Mouse (Mus musculus) heart, embryonic 12.5 days (tissue): Measurements from ENCODE around the gene Slc25a22. TPM values are rescaled to one million over a fixed set of nuclear protein-coding genes. Genes with fewer than 3 reads are reported as not detected.

Experiments used
- ATAC-seq: fragments of 200-750 bp; cut with Nextera tagmentation; 2 replicates; pipeline ENCODE4 v1.8.0; 2017; ENCODE audit warnings: moderate TSS enrichment, moderate library complexity; ENCODE audit not compliant: insufficient number of reproducible peaks, low FRiP score
- H3K27ac ChIP-seq: fragments of 300-500 bp; sonication (generic); 2 replicates; pipeline ENCODE4 v1.5.1; 2016; ENCODE audit warnings: mild to moderate bottlenecking, moderate library complexity; ENCODE audit not compliant: poor library complexity, severe bottlenecking
- H3K27me3 ChIP-seq: fragments of 300-500 bp; sonication (generic); replicated peaks from 2 replicates; pipeline ENCODE4 v1.6.1; 2016; ENCODE audit warnings: mild to moderate bottlenecking, moderate library complexity
- H3K36me3 ChIP-seq: fragments of 300-500 bp; sonication (generic); 2 replicates; pipeline ENCODE4 v1.6.1; 2016; ENCODE audit warnings: mild to moderate bottlenecking, moderate library complexity
- H3K4me1 ChIP-seq: fragments of 300-500 bp; sonication (generic); replicated peaks from 2 replicates; pipeline ENCODE4 v1.6.1; 2016; ENCODE audit warnings: mild to moderate bottlenecking
- H3K4me2 ChIP-seq: fragments of 300-500 bp; sonication (generic); 2 replicates; pipeline ENCODE4 v1.6.1; 2016; ENCODE audit warnings: mild to moderate bottlenecking, moderate library complexity
- H3K4me3 ChIP-seq: fragments of 300-500 bp; sonication (generic); 2 replicates; pipeline ENCODE4 v1.5.1; 2016; ENCODE audit warnings: mild to moderate bottlenecking
- H3K9ac ChIP-seq: fragments of 300-500 bp; sonication (generic); 2 replicates; pipeline ENCODE4 v1.6.1; 2016; ENCODE audit warnings: mild to moderate bottlenecking, moderate library complexity
- H3K9me3 ChIP-seq: fragments of 300-500 bp; sonication (generic); replicated peaks from 2 replicates; pipeline ENCODE4 v1.6.1; 2016; ENCODE audit warnings: mild to moderate bottlenecking, moderate library complexity
- WGBS: fragments of 180-500 bp; shearing (Covaris S2); methylation state at CpG from one replicate; pipeline ENCODE4 v1.1.7; 2016; 5-methylcytosine and 5-hydroxymethylcytosine counted together
- polyA plus RNA-seq: library from polyadenylated mRNA; unstranded; fragments of >200 nt; fragmentation: Nextera tagmentation; extraction: Ambion mirVana; gene quantifications from 2 replicates; pipeline ENCODE4 v1.2.1, GENCODE M21; 2016

Slc25a22 gene
- polyA plus RNA-seq, 1 experiment from 2014 or later: 20.7 TPM

DNA sequence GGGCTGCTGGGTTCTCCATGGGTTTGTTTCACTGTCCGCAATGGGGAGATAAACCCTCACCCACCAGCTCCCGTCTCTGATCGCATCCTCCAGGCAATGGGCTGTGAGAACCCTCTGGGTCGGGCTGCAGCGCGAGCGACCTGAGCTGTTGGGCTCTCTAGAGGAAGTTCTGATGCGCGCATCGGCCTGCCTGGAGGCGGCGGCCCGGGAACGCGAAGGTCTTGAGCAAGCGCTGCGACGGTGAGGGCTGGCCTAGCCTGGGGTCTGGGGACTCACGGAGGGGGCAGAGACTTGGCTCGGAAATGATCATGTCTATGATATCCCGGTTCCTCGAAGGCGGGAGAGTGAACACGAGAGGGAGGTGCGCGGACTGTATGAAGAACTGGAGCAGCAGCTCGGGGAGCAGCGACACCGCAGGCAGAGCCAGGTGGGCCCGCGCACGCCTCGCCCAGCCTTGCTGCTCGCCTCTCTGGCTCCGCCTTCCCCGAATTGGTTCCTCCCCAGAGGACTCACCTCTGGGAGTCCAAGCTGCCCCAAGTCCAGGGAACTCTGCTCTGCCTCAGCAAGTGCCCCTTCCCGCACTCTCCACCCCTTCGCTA, 27.0 kb upstream of the Slc25a22 start:
- peak overlapping the region; percentile 36 for H3K4me3 ChIP-seq
- no peak for ATAC-seq
- H3K27ac ChIP-seq: no peak overlapping the region
- H3K4me2 ChIP-seq: peak overlapping the region; percentile 63
- H3K27me3 ChIP-seq: peaks cover 62% of the 10 kb centered on the region
- peaks cover 70% of the 10 kb centered on the region for H3K4me1 ChIP-seq
- H3K9me3 ChIP-seq: no peaks in the 10 kb centered on the region
- peak overlapping the region; percentile 53 for H3K9ac ChIP-seq
- peaks cover 10% of the 10 kb centered on the region for H3K36me3 ChIP-seq
- WGBS: 6% methylated on average over 33 of the region's 38 CpGs

GRCm38 (mm10) chr7:141463824-141464602, 26.3 kb upstream of the Slc25a22 start:
- H3K9me3 ChIP-seq: no peaks in the 10 kb centered on the region
- no peak for ATAC-seq
- peaks cover 67% of the 10 kb centered on the region for H3K27me3 ChIP-seq
- H3K4me1 ChIP-seq: peaks cover 63% of the 10 kb centered on the region
- H3K4me3 ChIP-seq: peak overlapping the region; percentile 36
- peak overlapping the region; percentile 53 for H3K9ac ChIP-seq
- WGBS: 26% methylated on average over 12 of the region's 12 CpGs
- peaks cover 11% of the 10 kb centered on the region for H3K36me3 ChIP-seq
- H3K27ac ChIP-seq: peak overlapping the region; percentile 61
- H3K4me2 ChIP-seq: peak overlapping the region; percentile 63

DNA sequence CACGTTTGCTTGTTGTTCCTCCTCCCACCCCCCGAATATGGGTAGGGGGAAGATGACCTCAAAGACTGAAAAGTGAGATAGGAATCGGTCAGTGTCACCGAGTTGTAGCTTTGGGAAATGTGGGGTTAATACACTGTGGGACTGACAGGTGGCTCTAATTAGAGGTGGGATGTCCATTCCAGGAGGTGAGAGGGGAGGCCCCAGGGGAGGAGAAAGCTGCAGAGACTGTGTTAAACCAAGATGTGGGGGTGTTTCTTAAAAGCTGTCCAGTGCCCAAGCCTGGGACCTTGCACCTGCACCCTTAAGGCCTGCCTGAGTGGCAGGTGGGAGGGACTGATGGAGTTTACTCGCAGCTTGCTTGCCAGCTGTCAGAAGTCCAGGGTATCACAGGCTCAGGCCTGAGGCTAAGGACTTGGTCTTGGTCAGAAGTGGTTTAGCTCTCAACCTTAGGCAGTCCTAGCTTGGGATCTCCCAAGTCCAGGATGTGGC, 24.7 kb upstream of the Slc25a22 start:
- Histone ChIP-seq H3K36me3 (peaks cover 20% of the 10 kb centered on the region), H3K9ac (peak overlapping the region; percentile 77), H3K27me3 (peaks cover 67% of the 10 kb centered on the region), H3K27ac (no peak overlapping the region), H3K9me3 (no peaks in the 10 kb centered on the region), H3K4me1 (peaks cover 52% of the 10 kb centered on the region), H3K4me2 (peak overlapping the region; percentile 96), H3K4me3 (peak overlapping the region; percentile 62)
- ATAC-seq: no peak
- 18% methylated on average over 5 of the region's 5 CpGs for WGBS

DNA sequence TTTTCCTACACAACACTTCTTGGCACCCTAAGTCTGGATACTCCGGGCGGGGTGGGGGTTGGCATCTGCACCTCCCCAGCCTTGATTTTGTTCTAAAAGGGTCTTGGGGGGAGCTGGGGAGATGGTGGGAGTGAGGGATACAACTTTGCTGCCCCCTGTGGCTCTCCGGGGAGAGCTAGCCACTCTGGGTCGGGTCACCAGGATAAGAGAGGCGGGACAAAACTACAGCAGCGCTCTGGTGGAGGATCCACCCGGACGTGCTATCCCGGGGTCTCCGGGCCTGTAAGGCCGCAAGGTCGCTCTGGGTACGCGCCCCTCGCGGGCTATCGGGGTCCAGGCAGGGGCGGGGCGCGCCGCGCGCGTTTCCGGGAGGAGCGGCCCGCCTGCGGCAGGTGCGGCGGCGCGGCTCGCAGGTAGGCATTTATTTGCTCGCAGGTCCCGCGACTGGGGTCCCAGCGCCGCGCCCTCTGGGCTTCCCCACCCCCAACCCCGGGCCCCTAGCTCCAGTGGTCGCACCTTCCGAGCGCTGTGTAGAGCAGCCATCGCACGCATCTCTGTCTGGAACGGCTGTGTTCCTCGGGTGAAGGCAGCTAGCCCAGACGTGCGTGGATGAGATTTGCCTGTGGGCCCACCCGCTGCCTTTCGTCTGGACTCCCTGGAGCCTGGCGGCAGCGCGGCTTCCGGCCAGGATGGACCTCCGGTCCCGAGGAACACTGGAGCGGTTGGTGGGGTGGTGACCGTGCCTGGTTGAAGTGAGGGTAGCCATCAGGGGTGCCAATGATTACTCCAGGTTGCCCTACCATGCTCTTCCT, 24.0 kb upstream of the Slc25a22 start:
- H3K4me2 ChIP-seq: peak overlapping the region; percentile 96
- H3K4me3 ChIP-seq: peak overlapping the region; percentile 62
- no peaks in the 10 kb centered on the region for H3K9me3 ChIP-seq
- no peak for ATAC-seq
- peaks cover 20% of the 10 kb centered on the region for H3K36me3 ChIP-seq
- 2% methylated on average over 56 of the region's 59 CpGs for WGBS
- peaks cover 67% of the 10 kb centered on the region for H3K27me3 ChIP-seq
- H3K4me1 ChIP-seq: peaks cover 49% of the 10 kb centered on the region
- H3K27ac ChIP-seq: no peak overlapping the region
- H3K9ac ChIP-seq: peak overlapping the region; percentile 77

- H3K4me3 ChIP-seq: peak within 1 kb of the TSS; percentile 62
- peak within 1 kb of the TSS; percentile 96 for H3K4me2 ChIP-seq
- ATAC-seq: no peak
- no peaks in the 10 kb centered on the region for H3K9me3 ChIP-seq
- peaks cover 49% of the 10 kb centered on the region for H3K4me1 ChIP-seq
- peak within 1 kb of the TSS; percentile 77 for H3K9ac ChIP-seq
- H3K27ac ChIP-seq: no peak within 1 kb of the TSS
- H3K36me3 ChIP-seq: peaks cover 20% of the 10 kb centered on the region
- WGBS: 69% methylated on average over 15 of the region's 15 CpGs
- H3K27me3 ChIP-seq: peaks cover 61% of the 10 kb centered on the region
Measured at GRCm38 (mm10) chr7:141460391-141461113, 22.9 kb upstream of the Slc25a22 start, which contains the start of gene Cracr2b. Cracr2b (plus strand) TSS chr7:141461094.

GRCm38 (mm10) chr7:141460001-141460390, 22.3 kb upstream of the Slc25a22 start:
- no peak overlapping the region for H3K9ac ChIP-seq
- 63% methylated on average over 5 of the region's 5 CpGs for WGBS
- peaks cover 55% of the 10 kb centered on the region for H3K27me3 ChIP-seq
- no peaks in the 10 kb centered on the region for H3K9me3 ChIP-seq
- no peak overlapping the region for H3K4me3 ChIP-seq
- no peak overlapping the region for H3K27ac ChIP-seq
- peaks cover 20% of the 10 kb centered on the region for H3K36me3 ChIP-seq
- no peak overlapping the region for H3K4me2 ChIP-seq
- H3K4me1 ChIP-seq: peaks cover 44% of the 10 kb centered on the region
- no peak for ATAC-seq

DNA sequence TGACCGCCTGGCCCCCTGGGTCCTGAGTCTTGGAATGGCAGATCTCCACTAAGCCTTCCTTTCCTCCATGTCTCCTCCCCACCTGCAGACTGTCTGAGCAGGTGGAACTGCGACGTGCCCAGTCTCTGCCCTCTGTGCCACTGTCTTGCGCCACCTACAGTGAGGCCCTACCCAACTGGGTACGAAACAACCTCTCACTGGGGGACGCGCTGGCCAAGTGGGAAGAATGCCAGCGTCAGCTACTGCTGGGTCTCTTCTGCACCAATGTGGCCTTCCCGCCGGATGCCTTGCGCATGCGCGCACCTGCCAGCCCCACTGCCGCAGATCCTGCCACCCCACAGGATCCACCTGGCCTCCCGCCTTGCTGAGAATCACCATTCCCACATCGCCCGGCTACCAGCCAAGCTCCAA, 21.6 kb upstream of the Slc25a22 start:
- H3K27ac ChIP-seq: no peak overlapping the region
- peaks cover 20% of the 10 kb centered on the region for H3K36me3 ChIP-seq
- ATAC-seq: no peak
- 89% methylated on average over 17 of the region's 17 CpGs for WGBS
- H3K9me3 ChIP-seq: no peaks in the 10 kb centered on the region
- H3K27me3 ChIP-seq: peaks cover 48% of the 10 kb centered on the region
- peaks cover 43% of the 10 kb centered on the region for H3K4me1 ChIP-seq
- no peak overlapping the region for H3K4me3 ChIP-seq
- H3K9ac ChIP-seq: no peak overlapping the region
- H3K4me2 ChIP-seq: no peak overlapping the region

DNA sequence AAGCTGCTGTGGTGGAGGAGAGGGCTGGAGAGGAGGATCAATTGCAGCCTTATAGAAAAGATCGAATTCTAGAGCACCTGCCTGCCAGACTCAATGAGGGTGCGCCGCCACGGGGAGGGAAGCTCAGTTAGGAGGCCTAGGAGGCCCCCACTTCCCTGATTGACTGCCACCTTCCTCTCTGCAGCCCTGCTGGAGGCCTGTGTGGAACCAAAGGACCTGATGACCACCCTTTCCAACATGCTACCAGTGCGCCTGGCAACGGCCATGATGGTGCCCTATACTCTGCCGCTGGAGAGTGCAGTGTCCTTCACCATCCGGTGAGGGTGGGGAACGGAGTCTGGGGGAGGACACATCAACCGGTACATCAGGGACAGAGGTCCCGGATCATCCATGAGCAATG, 21.0 kb upstream of the Slc25a22 start:
- Histone ChIP-seq H3K9ac (no peak overlapping the region), H3K27me3 (peaks cover 42% of the 10 kb centered on the region), H3K4me3 (no peak overlapping the region), H3K4me2 (no peak overlapping the region), H3K36me3 (peaks cover 20% of the 10 kb centered on the region), H3K4me1 (peaks cover 38% of the 10 kb centered on the region), H3K9me3 (no peaks in the 10 kb centered on the region), H3K27ac (no peak overlapping the region)
- WGBS: 90% methylated on average over 11 of the region's 11 CpGs
- ATAC-seq: no peak

DNA sequence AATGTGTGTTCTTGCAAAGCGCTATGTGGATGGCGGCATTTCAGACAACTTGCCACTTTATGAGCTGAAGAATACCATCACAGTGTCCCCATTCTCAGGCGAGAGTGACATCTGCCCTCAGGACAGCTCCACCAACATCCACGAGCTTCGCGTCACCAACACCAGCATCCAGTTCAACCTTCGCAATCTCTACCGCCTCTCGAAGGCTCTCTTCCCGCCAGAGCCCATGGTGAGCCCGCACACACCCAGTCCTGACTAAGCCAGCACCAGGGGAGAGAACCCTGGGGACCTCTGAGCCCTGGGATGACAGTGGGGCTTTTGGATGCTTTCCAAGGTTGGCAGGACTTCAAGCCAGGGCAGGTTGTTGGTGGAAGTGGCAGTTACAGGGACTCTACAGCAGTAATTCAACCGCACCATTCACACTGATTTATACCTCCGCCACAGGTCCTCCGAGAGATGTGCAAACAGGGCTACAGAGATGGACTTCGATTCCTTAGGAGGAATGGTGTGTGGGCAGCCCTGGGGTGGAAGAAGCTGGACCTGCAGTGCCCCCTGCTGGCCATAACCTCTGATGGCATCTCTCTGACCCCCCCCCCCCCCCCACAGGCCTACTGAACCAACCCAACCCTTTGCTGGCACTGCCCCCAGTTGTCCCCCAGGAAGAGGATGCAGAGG, 20.4 kb upstream of the Slc25a22 start:
- no peak for ATAC-seq
- Histone ChIP-seq H3K36me3 (peaks cover 20% of the 10 kb centered on the region), H3K27ac (no peak overlapping the region), H3K4me3 (no peak overlapping the region), H3K27me3 (peaks cover 36% of the 10 kb centered on the region), H3K4me1 (peaks cover 33% of the 10 kb centered on the region), H3K4me2 (no peak overlapping the region), H3K9ac (no peak overlapping the region), H3K9me3 (no peaks in the 10 kb centered on the region)
- WGBS: 77% methylated on average over 15 of the region's 15 CpGs

DNA sequence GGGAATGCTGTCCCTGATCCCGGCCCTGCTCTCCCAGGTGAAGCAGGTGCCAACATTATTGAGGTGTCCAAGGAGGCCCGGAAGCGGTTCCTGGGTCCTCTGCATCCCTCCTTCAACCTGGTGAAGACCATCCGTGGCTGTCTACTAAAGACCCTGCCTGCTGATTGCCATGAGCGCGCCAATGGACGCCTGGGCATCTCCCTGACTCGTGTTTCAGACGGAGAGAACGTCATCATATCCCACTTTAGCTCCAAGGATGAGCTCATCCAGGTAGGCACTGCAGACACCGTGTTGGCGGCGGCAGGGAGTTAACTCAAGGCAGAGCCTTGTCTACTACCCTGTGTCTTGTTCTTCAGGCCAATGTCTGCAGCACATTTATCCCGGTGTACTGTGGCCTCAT, 19.5 kb upstream of the Slc25a22 start:
- Histone ChIP-seq H3K9ac (no peak overlapping the region), H3K4me3 (no peak overlapping the region), H3K27me3 (peaks cover 29% of the 10 kb centered on the region), H3K4me2 (no peak overlapping the region), H3K27ac (no peak overlapping the region), H3K36me3 (peaks cover 21% of the 10 kb centered on the region), H3K9me3 (no peaks in the 10 kb centered on the region), H3K4me1 (peaks cover 30% of the 10 kb centered on the region)
- ATAC-seq: no peak
- 90% methylated on average over 14 of the region's 14 CpGs for WGBS
